Mouse (Mus musculus) MEL (cell line): ENCODE measurements at regions not wholly inside any gene's neighbourhood (a gene's known extent, or its start where the extent isn't known, plus 50 kb on each side); places are given as distances from the start of the nearest gene placed in this dataset.
A peak's percentile ranks its signal among the peaks of the same experiment; 100 is the strongest.

Experiments
- DNase-seq: peaks from one replicate; pipeline ENCODE4 v3.0.0; 2011; ENCODE audit warnings: low read depth, low spot score
- H3K27ac ChIP-seq: 2 replicates; pipeline ENCODE4 v1.5.1; 2012; ENCODE audit warnings: low read depth, mild to moderate bottlenecking, control low read depth, low read length, moderate library complexity; ENCODE audit not compliant: control insufficient read depth
- H3K27me3 ChIP-seq, 2 experiments: fragments of 150-350 bp in 1 of 2; sonication (generic) in 1 of 2; 2 replicates each; pipeline ENCODE4 v1.6.1; 2012; ENCODE audit warnings: low read length in 2 of 2, mild to moderate bottlenecking in 2 of 2, improper control_type of control experiment in 1 of 2, moderate library complexity in 1 of 2; ENCODE audit not compliant: insufficient read depth in 2 of 2, control insufficient read depth in 1 of 2
- H3K36me3 ChIP-seq, 2 experiments: 2 replicates each; pipeline ENCODE4 v1.6.1; 2012 to 2014; ENCODE audit warnings: low read length in 2 of 2, improper control_type of control experiment in 1 of 2, inconsistent platforms in 1 of 2, mild to moderate bottlenecking in 1 of 2; ENCODE audit not compliant: insufficient read depth in 2 of 2, control insufficient read depth in 1 of 2
- H3K4me1 ChIP-seq, 2 experiments: fragments of 150-350 bp in 1 of 2; sonication (generic) in 1 of 2; 2 replicates each; pipeline ENCODE4 v1.6.1; 2012; ENCODE audit warnings: low read length in 2 of 2, improper control_type of control experiment in 1 of 2, mild to moderate bottlenecking in 1 of 2; ENCODE audit not compliant: insufficient read depth in 2 of 2, control insufficient read depth in 1 of 2
- H3K4me3 ChIP-seq, 2 experiments: fragments of 150-350 bp in 1 of 2; sonication (generic) in 1 of 2; 2 replicates each; pipeline ENCODE4 v1.5.1; 2012; ENCODE audit warnings: low read depth in 2 of 2, low read length in 2 of 2, mild to moderate bottlenecking in 2 of 2, moderate library complexity in 2 of 2, control low read depth in 1 of 2, improper control_type of control experiment in 1 of 2; ENCODE audit not compliant: control insufficient read depth in 1 of 2, insufficient read depth in 1 of 2
- H3K79me2 ChIP-seq: 2 replicates; pipeline ENCODE4 v1.6.1; 2012; ENCODE audit warnings: mild to moderate bottlenecking, low read length, moderate library complexity; ENCODE audit not compliant: control insufficient read depth, poor library complexity, insufficient read depth
- H3K9ac ChIP-seq: 2 replicates; pipeline ENCODE4 v1.6.1; 2012; ENCODE audit warnings: low read depth, mild to moderate bottlenecking, control low read depth, low read length, moderate library complexity; ENCODE audit not compliant: control insufficient read depth, poor library complexity, severe bottlenecking
- H3K9me3 ChIP-seq: fragments of 150-350 bp; sonication (generic); replicated peaks from 2 replicates; pipeline ENCODE4 v1.6.1; 2012; ENCODE audit warnings: mild to moderate bottlenecking, low read length, improper control_type of control experiment, moderate library complexity; ENCODE audit not compliant: insufficient read depth
- BHLHE40 ChIP-seq: IDR thresholded peaks from 2 replicates; pipeline ENCODE4 v1.6.1; 2012; ENCODE audit warnings: low read depth, mild to moderate bottlenecking, inconsistent platforms, low read length, improper control_type of control experiment, borderline replicate concordance
- CHD1 ChIP-seq: IDR thresholded peaks from 2 replicates; pipeline ENCODE4 v1.6.1; 2012; ENCODE audit warnings: low read depth, mild to moderate bottlenecking, inconsistent platforms, low read length, improper control_type of control experiment
- CTCF ChIP-seq, 3 experiments: IDR thresholded peaks in 2 of 3; conservative IDR thresholded peaks in 1 of 3; 2 replicates each; pipeline ENCODE4 v1.5.1; 2011 to 2012; ENCODE audit warnings: low read length in 3 of 3, low read depth in 2 of 3, mild to moderate bottlenecking in 2 of 3, improper control_type of control experiment in 1 of 3, inconsistent platforms in 1 of 3, mixed read lengths in 1 of 3, moderate library complexity in 1 of 3; ENCODE audit not compliant: control insufficient read depth in 1 of 3, insufficient read depth in 1 of 3, poor library complexity in 1 of 3, severe bottlenecking in 1 of 3
- E2F4 ChIP-seq: IDR thresholded peaks from 2 replicates; pipeline ENCODE4 v1.6.1; 2011; ENCODE audit warnings: low read depth, low read length, improper control_type of control experiment, borderline replicate concordance
- ELF1 ChIP-seq: IDR thresholded peaks from 2 replicates; pipeline ENCODE4 v1.6.1; 2014; ENCODE audit warnings: low read depth, mild to moderate bottlenecking, inconsistent platforms, low read length, improper control_type of control experiment, moderate library complexity
- EP300 ChIP-seq, 2 experiments: IDR thresholded peaks; 2 replicates each; pipeline ENCODE4 v1.6.1; 2011; ENCODE audit warnings: improper control_type of control experiment in 2 of 2, low read length in 2 of 2, low read depth in 1 of 2, mild to moderate bottlenecking in 1 of 2
- ETS1 ChIP-seq: IDR thresholded peaks from 2 replicates; pipeline ENCODE4 v1.6.1; 2012; ENCODE audit warnings: low read depth, mild to moderate bottlenecking, inconsistent platforms, low read length, improper control_type of control experiment, moderate library complexity
- GABPA ChIP-seq: IDR thresholded peaks from 2 replicates; pipeline ENCODE4 v1.6.1; 2012; ENCODE audit warnings: low read depth, mild to moderate bottlenecking, inconsistent platforms, low read length, improper control_type of control experiment, moderate library complexity
- GATA1 ChIP-seq: IDR thresholded peaks from 2 replicates; pipeline ENCODE4 v1.6.1; 2011; ENCODE audit warnings: low read depth, low read length, improper control_type of control experiment
- KAT2A ChIP-seq: conservative IDR thresholded peaks from 2 replicates; pipeline ENCODE4 v1.6.1; 2012; ENCODE audit warnings: low read depth, low read length, improper control_type of control experiment, inconsistent platforms
- MAFK ChIP-seq: IDR thresholded peaks from 2 replicates; pipeline ENCODE4 v1.6.1; 2011; ENCODE audit warnings: low read depth, mild to moderate bottlenecking, low read length, improper control_type of control experiment, borderline replicate concordance
- MAZ ChIP-seq: IDR thresholded peaks from 2 replicates; pipeline ENCODE4 v1.6.1; 2012; ENCODE audit warnings: low read depth, mild to moderate bottlenecking, inconsistent platforms, low read length, improper control_type of control experiment
- MXI1 ChIP-seq: IDR thresholded peaks from 2 replicates; pipeline ENCODE4 v1.6.1; 2011; ENCODE audit warnings: mild to moderate bottlenecking, low read depth, low read length, improper control_type of control experiment
- MYB ChIP-seq: IDR thresholded peaks from 2 replicates; pipeline ENCODE4 v1.6.1; 2011; ENCODE audit warnings: mild to moderate bottlenecking, low read depth, low read length, improper control_type of control experiment
- NELFE ChIP-seq: IDR thresholded peaks from 2 replicates; pipeline ENCODE4 v1.6.1; 2011; ENCODE audit warnings: low read depth, low read length, improper control_type of control experiment
- NRF1 ChIP-seq: IDR thresholded peaks from 2 replicates; pipeline ENCODE4 v1.6.1; 2014; ENCODE audit warnings: low read depth, mild to moderate bottlenecking, inconsistent platforms, low read length, improper control_type of control experiment, moderate library complexity; ENCODE audit not compliant: poor library complexity, insufficient read depth, severe bottlenecking
- POLR2A ChIP-seq, 2 experiments: IDR thresholded peaks; 2 replicates each; pipeline ENCODE4 v1.6.1; 2011 to 2012; ENCODE audit warnings: low read length in 2 of 2, mild to moderate bottlenecking in 2 of 2, control low read depth in 1 of 2, improper control_type of control experiment in 1 of 2, low read depth in 1 of 2, moderate library complexity in 1 of 2; ENCODE audit not compliant: control insufficient read depth in 1 of 2, insufficient read depth in 1 of 2, poor library complexity in 1 of 2
- POLR2AphosphoS2 ChIP-seq: IDR thresholded peaks from 2 replicates; pipeline ENCODE4 v1.6.1; 2011; ENCODE audit warnings: low read length, improper control_type of control experiment
- POLR2AphosphoS5 ChIP-seq: IDR thresholded peaks from 2 replicates; pipeline ENCODE4 v1.6.1; 2012; ENCODE audit warnings: low read depth, borderline replicate concordance, mild to moderate bottlenecking, inconsistent platforms, low read length, moderate library complexity, mixed read lengths
- SMC3 ChIP-seq: IDR thresholded peaks from 2 replicates; pipeline ENCODE4 v1.6.1; 2011; ENCODE audit warnings: low read depth, low read length, improper control_type of control experiment
- TAL1 ChIP-seq: IDR thresholded peaks from 2 replicates; pipeline ENCODE4 v1.6.1; 2012; ENCODE audit warnings: mild to moderate bottlenecking, inconsistent platforms, low read length, moderate library complexity, mixed read lengths
- TBP ChIP-seq: IDR thresholded peaks from 2 replicates; pipeline ENCODE4 v1.8.0; 2011; ENCODE audit warnings: low read depth, low read length, improper control_type of control experiment
- TCF12 ChIP-seq: IDR thresholded peaks from 2 replicates; pipeline ENCODE4 v1.6.1; 2014; ENCODE audit warnings: low read depth, mild to moderate bottlenecking, inconsistent platforms, low read length, improper control_type of control experiment, moderate library complexity
- USF1 ChIP-seq: IDR thresholded peaks from 2 replicates; pipeline ENCODE4 v1.6.1; 2014; ENCODE audit warnings: low read depth, mild to moderate bottlenecking, inconsistent platforms, low read length, improper control_type of control experiment, moderate library complexity
- USF2 ChIP-seq, 2 experiments: IDR thresholded peaks; 2 replicates each; pipeline ENCODE4 v1.6.1; 2011 to 2012; ENCODE audit warnings: improper control_type of control experiment in 2 of 2, low read length in 2 of 2, borderline replicate concordance in 1 of 2, inconsistent platforms in 1 of 2, low read depth in 1 of 2, mild to moderate bottlenecking in 1 of 2; ENCODE audit not compliant: insufficient read depth in 1 of 2
- ZC3H11A ChIP-seq: IDR thresholded peaks from 2 replicates; pipeline ENCODE4 v1.6.1; 2012; ENCODE audit warnings: low read depth, mild to moderate bottlenecking, inconsistent platforms, low read length, improper control_type of control experiment
- ZKSCAN1 ChIP-seq: IDR thresholded peaks from 2 replicates; pipeline ENCODE4 v1.6.1; 2012; ENCODE audit warnings: low read depth, mild to moderate bottlenecking, inconsistent platforms, low read length, improper control_type of control experiment, moderate library complexity
- ZMIZ1 ChIP-seq: IDR thresholded peaks from 2 replicates; pipeline ENCODE4 v1.6.1; 2012; ENCODE audit warnings: low read depth, mild to moderate bottlenecking, inconsistent platforms, low read length, improper control_type of control experiment, moderate library complexity
- ZNF384 ChIP-seq: IDR thresholded peaks from 2 replicates; pipeline ENCODE4 v1.6.1; 2012; ENCODE audit warnings: low read depth, mild to moderate bottlenecking, inconsistent platforms, low read length, improper control_type of control experiment

DNA sequence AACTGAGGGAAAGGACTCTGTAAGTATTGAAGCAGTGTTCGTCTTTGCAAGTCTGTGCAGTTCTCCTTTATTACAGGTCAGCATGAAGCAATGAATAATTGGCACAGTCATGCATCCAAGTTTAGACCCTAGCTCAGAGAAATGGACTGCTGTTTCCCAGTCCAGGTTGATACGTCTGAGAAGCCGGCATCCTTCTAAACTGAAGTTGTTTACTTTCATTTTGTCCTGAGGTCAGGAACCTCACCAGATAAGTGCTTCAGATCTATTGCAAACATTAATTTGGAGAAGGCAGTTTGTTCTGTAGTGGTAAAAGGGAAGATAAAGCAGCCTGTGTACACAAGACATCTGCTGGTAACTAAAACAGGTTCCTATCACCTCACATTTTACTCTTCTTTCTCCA is 1165.6 kb upstream of the Tenm4 start:
- Histone ChIP-seq H3K27ac (no peak overlapping the region), H3K4me1 (no peaks in the 10 kb centered on the region), H3K4me3 (peak overlapping the region; percentile 40 to 84), H3K9me3 (no peaks in the 10 kb centered on the region), H3K27me3 (no peaks in the 10 kb centered on the region), H3K9ac (no peak overlapping the region), H3K36me3 (no peaks in the 10 kb centered on the region), H3K79me2 (no peaks in the 10 kb centered on the region)
- DNase-seq = peak; percentile 12
- no peak for TF ChIP-seq ZC3H11A
- no peak for TF ChIP-seq ELF1
- no peak for TF ChIP-seq ZKSCAN1
- no peak for TF ChIP-seq TBP
- TF ChIP-seq BHLHE40 = no peak
- no peak for TF ChIP-seq CTCF (IDR thresholded peaks at IDR 0.05 in 2 of 3, conservative IDR thresholded peaks at IDR 0.05 in 1 of 3; ENCODE audit: control insufficient read depth in 1 of 3, insufficient read depth in 1 of 3, low read depth in 2 of 3, low read length in 3 of 3, poor library complexity in 1 of 3, severe bottlenecking in 1 of 3)
- TF ChIP-seq POLR2AphosphoS2 = no peak
- no peak for TF ChIP-seq SMC3
- TF ChIP-seq NELFE = no peak
- TF ChIP-seq GATA1 = peak; percentile 12; the same call in 1 of the 2 replicates
- no peak for TF ChIP-seq GABPA
- TF ChIP-seq TAL1 = no peak
- peak; percentile 39 to 63; a peak in 3 of 4 replicates for TF ChIP-seq EP300 (IDR thresholded peaks at IDR 0.05; ENCODE audit: low read depth in 1 of 2, low read length in 2 of 2)
- no peak for TF ChIP-seq CHD1
- no peak for TF ChIP-seq ZNF384
- TF ChIP-seq MAZ = no peak
- TF ChIP-seq ZMIZ1 = no peak
- TF ChIP-seq USF1 = no peak
- TF ChIP-seq MAFK = no peak
- TF ChIP-seq ETS1 = peak; percentile 47; the same call in 1 of the 2 replicates
- TF ChIP-seq E2F4 = no peak
- no peak for TF ChIP-seq KAT2A
- no peak for TF ChIP-seq NRF1
- peak; percentile 25; the same call in 1 of the 2 replicates for TF ChIP-seq MYB
- TF ChIP-seq MXI1 = no peak
- TF ChIP-seq POLR2AphosphoS5 = no peak
- peak; percentile 30; the same call in 1 of the 2 replicates for TF ChIP-seq TCF12
- no peak for TF ChIP-seq POLR2A (IDR thresholded peaks at IDR 0.05; ENCODE audit: control insufficient read depth in 1 of 2, insufficient read depth in 1 of 2, low read depth in 1 of 2, low read length in 2 of 2, poor library complexity in 1 of 2)
- TF ChIP-seq USF2 (IDR thresholded peaks at IDR 0.05; ENCODE audit: borderline replicate concordance in 1 of 2, insufficient read depth in 1 of 2, low read depth in 1 of 2, low read length in 2 of 2) = no peak
